Mouse (Mus musculus) cerebellum, postnatal 4 days (tissue): ENCODE results near the gene Vmn1r192.
"Not testable (repeated sequence)": the region's sequence is repeated elsewhere in the genome, so short reads cannot be mapped to it uniquely, and the experiment has no call there.

Experiments
- DNase-seq, 2 experiments: peaks; one replicate each; pipeline ENCODE4 v3.0.0; 2022; ENCODE audit warnings: low spot score in 2 of 2, mixed read lengths in 1 of 2

Gene Vmn1r192

GRCm38 (mm10) chr13:22191041-22191440 lies at the start of gene Vmn1r192:
Gene Vmn1r192 (minus strand): TSS chr13:22191141.
- DNase-seq = no peak

- DNase-seq = not testable (repeated sequence)
Measured at GRCm38 (mm10) chr13:22223060-22223459, 32.1 kb upstream of the Vmn1r192 start, which contains the start of gene Vmn1r193. Gene Vmn1r193 (minus strand): TSS chr13:22223160.

- not testable (repeated sequence) for DNase-seq
Measured at GRCm38 (mm10) chr13:22192756-22193155, 1.8 kb upstream of the Vmn1r192 start.

GRCm38 (mm10) chr13:22190385-22190784 lies 556 bp downstream of the Vmn1r192 start:
- DNase-seq = no peak

- DNase-seq = no peak
Measured at GRCm38 (mm10) chr13:22189313-22189712, 1.6 kb downstream of the Vmn1r192 start.

- DNase-seq = no peak
Measured at GRCm38 (mm10) chr13:22183869-22184268, 7.1 kb downstream of the Vmn1r192 start, which contains the start of gene Vmn1r191. Gene Vmn1r191 (minus strand): TSS chr13:22183969.

GRCm38 (mm10) chr13:22168416-22168815 lies 22.5 kb downstream of the Vmn1r192 start:
- DNase-seq = no peak

GRCm38 (mm10) chr13:22136495-22137293 lies 54.2 kb downstream of the Vmn1r192 start:
- not testable (repeated sequence) for DNase-seq
